Mouse (Mus musculus): ENCODE measurements at regions not wholly inside any gene's neighbourhood (a gene's known extent, or its start where the extent isn't known, plus 50 kb on each side); places are given as distances from the start of the nearest gene placed in this dataset.

GRCm38 (mm10) chrX:99541916-99542315, 70.8 kb upstream of the Pja1 start:
- DNase-seq: no peak

GRCm38 (mm10) chrX:99540087-99540576, 69.1 kb upstream of the Pja1 start:
- no peak for DNase-seq

GRCm38 (mm10) chrX:99539684-99540083, 68.6 kb upstream of the Pja1 start:
- DNase-seq: no peak

GRCm38 (mm10) chrX:99537814-99538213, 66.7 kb upstream of the Pja1 start:
- no peak for DNase-seq

GRCm38 (mm10) chrX:99534922-99535321, 63.8 kb upstream of the Pja1 start:
- DNase-seq: no peak

- no peak for DNase-seq
These were observed 60.1 kb upstream of the Pja1 start for GRCm38 (mm10) chrX:99531154-99531553.

GRCm38 (mm10) chrX:99530511-99530910, 59.4 kb upstream of the Pja1 start:
- DNase-seq: no peak

GRCm38 (mm10) chrX:99523306-99523705, 52.2 kb upstream of the Pja1 start:
- no peak for DNase-seq

GRCm38 (mm10) chrX:99522830-99523229, 51.8 kb upstream of the Pja1 start:
- DNase-seq: peak; percentile 83

GRCm38 (mm10) chrX:99522289-99522688, 51.2 kb upstream of the Pja1 start:
- DNase-seq: peak; percentile 75

- DNase-seq: no peak
These were observed 50.8 kb upstream of the Pja1 start for GRCm38 (mm10) chrX:99521866-99522265.
